Mouse (Mus musculus) adrenal gland, adult (tissue): ENCODE results near the gene Arpc3.
"Not testable (repeated sequence)": the region's sequence is repeated elsewhere in the genome, so short reads cannot be mapped to it uniquely, and the experiment has no call there.

ENCODE experiments used
- DNase-seq, 2 experiments: peaks; one replicate each; pipeline ENCODE4 v3.0.0; 2022 to 2023; ENCODE audit warnings: low spot score in 1 of 2; ENCODE audit not compliant: inconsistent age in 2 of 2

The Arpc3 gene

GRCm38 (mm10) chr5:122397495-122397894, 5.8 kb downstream of the Arpc3 start:
- DNase-seq: no peak

GRCm38 (mm10) chr5:122399871-122400270, 8.2 kb downstream of the Arpc3 start:
- peak in 1 of 2 experiments; percentile 49 for DNase-seq

- peak; percentile 93 to 95 for DNase-seq
Observed at GRCm38 (mm10) chr5:122400628-122401302, 9.1 kb downstream of the Arpc3 start.

- DNase-seq: peak; percentile 82 to 93
Observed at GRCm38 (mm10) chr5:122401303-122401640, 9.6 kb downstream of the Arpc3 start.

- peak in 1 of 2 experiments; percentile 36 for DNase-seq
Observed at GRCm38 (mm10) chr5:122402160-122402559, 10.5 kb downstream of the Arpc3 start.

- DNase-seq: no peak
Observed at GRCm38 (mm10) chr5:122402772-122403171, 11.1 kb downstream of the Arpc3 start.

- DNase-seq: no peak
Observed at GRCm38 (mm10) chr5:122403362-122403761, 11.7 kb downstream of the Arpc3 start.

- DNase-seq: no peak
Observed at GRCm38 (mm10) chr5:122405537-122405936, 13.9 kb downstream of the Arpc3 start.

GRCm38 (mm10) chr5:122409692-122410645, 18.3 kb downstream of the Arpc3 start:
- no peak for DNase-seq

GRCm38 (mm10) chr5:122411892-122412291, 20.2 kb downstream of the Arpc3 start:
- DNase-seq: peak in 1 of 2 experiments; percentile 35

- DNase-seq: no peak
Observed at GRCm38 (mm10) chr5:122412826-122413225, 21.1 kb downstream of the Arpc3 start.

- no peak for DNase-seq
Observed at GRCm38 (mm10) chr5:122414351-122414750, 22.7 kb downstream of the Arpc3 start.

GRCm38 (mm10) chr5:122415465-122415864, 23.8 kb downstream of the Arpc3 start:
- DNase-seq: no peak

GRCm38 (mm10) chr5:122420676-122421075, 29.0 kb downstream of the Arpc3 start:
- not testable (repeated sequence) for DNase-seq

- no peak for DNase-seq
Observed at GRCm38 (mm10) chr5:122421271-122422068, 29.8 kb downstream of the Arpc3 start, which contains the start of gene Anapc7. Gene Anapc7, plus strand, starts transcription at chr5:122421693.

GRCm38 (mm10) chr5:122422071-122422964, 30.6 kb downstream of the Arpc3 start:
- DNase-seq: peak; percentile 91 to 99

- no peak for DNase-seq
Observed at GRCm38 (mm10) chr5:122423083-122423482, 31.4 kb downstream of the Arpc3 start.

- DNase-seq: no peak
Observed at GRCm38 (mm10) chr5:122425550-122425949, 33.9 kb downstream of the Arpc3 start.

- no peak for DNase-seq
Observed at GRCm38 (mm10) chr5:122430036-122430775, 38.5 kb downstream of the Arpc3 start.
